Mouse (Mus musculus) brain, embryonic 14.5 days (tissue): ENCODE measurements at regions not wholly inside any gene's neighbourhood (a gene's known extent, or its start where the extent isn't known, plus 50 kb on each side); places are given as distances from the start of the nearest gene placed in this dataset.
A peak's percentile ranks its signal among the peaks of the same experiment; 100 is the strongest.

Source experiments
- DNase-seq: peaks from one replicate; pipeline ENCODE4 v3.0.0-alpha.2; 2011; ENCODE audit warnings: low read depth
- CTCF ChIP-seq: fragments of 200-500 bp; IDR thresholded peaks from 2 replicates; pipeline ENCODE4 v1.5.1; 2012; ENCODE audit warnings: inconsistent platforms, mild to moderate bottlenecking, moderate library complexity, borderline replicate concordance; ENCODE audit not compliant: insufficient read depth, insufficient read length; ENCODE audit errors: extremely low read depth
- POLR2A ChIP-seq: fragments of 200-500 bp; IDR thresholded peaks from 2 replicates; pipeline ENCODE4 v1.6.1; 2012; ENCODE audit warnings: mild to moderate bottlenecking, inconsistent platforms, borderline replicate concordance; ENCODE audit not compliant: poor library complexity, insufficient read depth, insufficient read length, severe bottlenecking; ENCODE audit errors: extremely low read depth

DNA sequence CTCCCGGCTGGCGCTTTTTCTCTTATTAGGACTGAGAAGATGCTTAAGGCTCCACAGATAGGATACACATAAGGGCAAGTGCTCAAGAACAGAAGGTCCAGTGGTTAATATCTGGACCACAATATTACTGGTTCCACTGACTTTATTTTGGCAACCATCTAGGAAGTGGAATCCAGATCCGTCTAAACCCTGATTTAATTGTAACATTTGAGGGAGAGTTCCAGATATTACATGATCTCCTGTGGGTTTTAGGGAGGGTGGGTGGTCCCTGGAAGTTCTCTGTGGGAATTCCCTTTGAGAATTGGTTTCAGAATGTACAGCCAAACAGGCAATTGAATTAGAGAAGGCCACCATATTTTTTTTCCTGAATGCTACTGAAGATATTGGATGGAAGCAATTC lies 161.4 kb upstream of the Tnp1 start:
- TF ChIP-seq CTCF (no peak), POLR2A (no peak)
- DNase-seq = no peak

DNA sequence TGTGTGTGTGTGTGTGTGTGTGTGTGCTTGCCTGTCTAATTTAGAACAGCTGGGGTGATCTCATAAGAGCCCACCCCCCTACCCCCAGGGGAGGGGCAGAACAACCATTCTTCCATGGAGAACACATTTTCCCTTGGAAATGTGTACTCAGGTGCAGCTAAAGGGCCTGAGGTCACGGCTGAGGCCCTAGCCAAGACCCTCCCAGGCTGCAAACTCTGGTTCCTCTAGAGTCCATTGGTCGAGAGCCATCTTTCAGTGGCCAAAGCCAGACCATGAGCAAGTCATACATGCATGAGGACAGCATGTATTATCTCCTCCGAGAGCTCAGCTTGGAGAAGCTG lies 154.9 kb upstream of the Tnp1 start:
- DNase-seq = peak; percentile 32
- TF ChIP-seq CTCF = no peak
- no peak for TF ChIP-seq POLR2A

GRCm38 (mm10) chr1:73169929-73170667 lies 154.4 kb upstream of the Tnp1 start:
- DNase-seq = peak; percentile 72
- TF ChIP-seq POLR2A (no peak), CTCF (no peak)

DNA sequence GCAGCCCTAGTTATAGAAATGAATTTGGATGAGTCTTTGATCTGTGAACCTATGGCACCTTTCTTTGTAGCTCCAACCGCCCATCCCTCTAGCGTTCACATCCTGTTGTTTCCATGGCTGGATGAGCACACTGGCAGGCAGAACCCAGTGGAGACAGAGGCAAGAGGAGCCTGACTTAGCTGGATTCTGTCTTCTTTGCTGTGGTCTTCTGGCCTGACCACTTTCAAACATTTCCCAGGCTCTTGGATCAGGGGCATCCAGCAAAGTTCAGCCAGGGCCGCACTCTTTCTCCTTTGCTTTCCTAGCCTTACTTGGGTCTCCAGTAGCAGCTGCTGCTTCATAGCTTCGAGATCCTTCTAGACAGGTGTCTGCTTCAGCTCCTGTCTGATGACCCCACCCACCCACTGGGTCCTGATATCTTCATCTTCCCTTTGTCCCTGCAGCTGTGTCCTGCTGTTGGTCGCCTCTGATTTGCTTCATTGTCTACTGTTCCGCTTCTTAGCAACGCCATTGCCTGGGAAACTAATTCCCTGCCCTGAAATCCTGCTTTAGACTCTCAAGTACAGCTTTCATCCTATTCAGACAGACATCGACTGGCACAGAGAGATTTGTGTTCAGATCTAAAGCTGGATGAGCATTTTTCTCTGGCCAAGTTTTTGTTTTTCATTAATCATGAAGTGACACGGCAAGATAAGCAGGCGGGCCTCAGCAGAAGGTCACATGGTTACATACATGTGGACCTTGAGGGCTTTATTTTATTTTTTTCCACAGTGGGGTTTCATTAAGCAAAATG lies 153.6 kb upstream of the Tnp1 start:
- DNase-seq = peak; percentile 88
- TF ChIP-seq POLR2A (no peak), CTCF (no peak)

DNA sequence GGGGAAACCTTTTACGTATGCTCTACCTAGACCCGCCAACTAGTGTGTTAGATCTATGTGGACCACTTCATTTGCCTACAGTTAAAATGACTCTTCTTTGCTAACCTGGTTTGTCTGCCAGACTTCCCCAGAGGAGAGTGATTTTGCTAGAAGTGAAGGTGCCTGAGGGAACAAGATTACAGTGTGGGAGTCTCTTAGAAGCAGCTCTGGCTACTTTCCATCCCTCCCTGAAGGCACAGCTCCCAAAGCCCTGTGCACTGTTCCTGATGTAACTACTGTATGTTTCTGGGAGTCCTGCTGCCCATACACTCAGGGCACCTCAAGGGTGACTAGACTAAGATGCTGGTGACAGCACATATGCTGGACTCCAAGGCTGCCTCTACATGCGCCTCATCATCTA lies 144.5 kb upstream of the Tnp1 start:
- no peak for DNase-seq
- TF ChIP-seq POLR2A (no peak), CTCF (no peak)

- no peak for DNase-seq
- TF ChIP-seq CTCF (no peak), POLR2A (no peak)
Measured at GRCm38 (mm10) chr1:73159405-73159976, 143.8 kb upstream of the Tnp1 start.

GRCm38 (mm10) chr1:73153438-73154097 lies 137.9 kb upstream of the Tnp1 start:
- DNase-seq = peak; percentile 53
- TF ChIP-seq CTCF (no peak), POLR2A (no peak)

DNA sequence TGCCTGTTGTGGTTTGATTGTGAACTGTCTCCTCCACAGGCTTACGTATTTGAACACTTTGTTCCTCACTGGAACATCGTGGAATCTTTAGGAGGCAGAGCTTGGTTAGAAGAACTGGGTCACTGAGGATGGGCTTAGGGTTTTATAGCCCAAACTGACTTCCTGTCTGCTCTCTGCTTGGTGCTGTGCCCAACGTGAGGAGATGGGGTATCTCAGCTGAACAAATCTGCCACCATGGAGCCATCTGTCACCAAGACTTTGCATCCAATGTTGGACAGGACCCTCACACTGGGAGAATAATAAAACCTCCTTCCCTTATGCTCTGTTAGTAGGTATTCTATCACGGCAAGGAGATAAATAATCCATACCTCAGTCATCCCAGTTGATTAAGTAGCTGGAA lies 134.2 kb upstream of the Tnp1 start:
- DNase-seq = no peak
- TF ChIP-seq CTCF = no peak
- TF ChIP-seq POLR2A = no peak

DNA sequence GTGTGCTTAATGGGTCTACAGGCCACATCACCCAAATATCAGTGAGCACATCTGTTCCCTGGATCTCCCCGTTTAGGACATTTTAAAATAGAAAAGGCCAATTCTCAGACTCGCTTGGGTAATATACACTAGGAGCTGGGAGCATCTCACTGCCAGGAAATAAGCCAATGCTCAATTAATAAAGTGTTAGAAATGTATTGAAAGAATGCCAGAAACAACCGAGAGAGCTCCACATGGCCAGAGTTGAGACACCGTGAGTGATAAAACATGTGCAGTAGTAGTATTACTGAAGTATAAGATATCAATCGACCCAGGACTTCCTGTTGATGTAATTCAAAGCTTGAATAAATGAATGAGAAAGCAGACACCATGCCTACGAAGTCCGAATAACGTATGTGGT lies 127.1 kb upstream of the Tnp1 start:
- TF ChIP-seq POLR2A (no peak), CTCF (no peak)
- DNase-seq = no peak

DNA sequence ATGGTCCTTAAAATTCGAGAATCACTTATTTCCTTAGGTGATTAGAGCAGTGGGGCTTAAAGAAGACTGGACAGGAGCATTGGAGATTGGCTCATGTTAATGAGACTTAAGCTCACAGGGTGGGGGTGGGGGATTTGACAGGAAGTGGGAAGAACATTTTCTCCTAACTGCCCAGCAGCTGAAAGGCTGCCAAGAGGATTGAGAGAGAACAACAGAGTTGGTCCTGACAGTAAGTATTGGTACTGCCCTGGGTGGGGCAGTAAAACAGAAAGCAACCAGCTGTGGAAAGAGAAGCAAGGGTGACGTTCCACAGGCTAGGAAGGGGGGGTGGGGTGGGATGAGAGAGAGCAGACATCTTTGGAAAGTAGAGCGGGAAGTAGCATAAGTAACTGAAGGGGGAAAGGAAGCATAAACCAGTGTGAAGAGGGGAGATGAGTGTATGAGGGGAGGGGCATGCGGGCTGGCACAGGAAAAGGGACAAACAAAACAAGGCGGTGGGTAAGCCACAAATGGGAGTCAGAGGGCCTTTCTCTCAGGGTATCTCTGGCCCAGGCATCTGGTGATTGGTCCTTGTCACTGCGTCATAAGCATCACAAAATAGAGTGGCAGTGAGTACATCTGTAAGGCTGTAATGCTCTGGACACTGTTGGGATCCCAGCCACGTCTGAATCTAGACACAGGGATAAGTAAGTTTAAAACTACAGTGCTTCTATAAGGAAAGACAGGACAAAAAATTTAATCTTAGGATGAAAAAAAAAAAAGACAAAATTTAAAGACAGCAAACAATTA lies 125.0 kb upstream of the Tnp1 start:
- TF ChIP-seq CTCF (no peak), POLR2A (no peak)
- DNase-seq = peak; percentile 47
